Mouse (Mus musculus): ENCODE results near the gene Tecpr2. TPM values are rescaled to one million over a fixed set of nuclear protein-coding genes. Genes with fewer than 3 reads are reported as not detected.
A peak's percentile ranks its signal among the peaks of the same experiment; 100 is the strongest.

Gene Tecpr2
- total RNA-seq, 2 experiments from 2014 or later = 45.8 to 47.8 TPM

DNA sequence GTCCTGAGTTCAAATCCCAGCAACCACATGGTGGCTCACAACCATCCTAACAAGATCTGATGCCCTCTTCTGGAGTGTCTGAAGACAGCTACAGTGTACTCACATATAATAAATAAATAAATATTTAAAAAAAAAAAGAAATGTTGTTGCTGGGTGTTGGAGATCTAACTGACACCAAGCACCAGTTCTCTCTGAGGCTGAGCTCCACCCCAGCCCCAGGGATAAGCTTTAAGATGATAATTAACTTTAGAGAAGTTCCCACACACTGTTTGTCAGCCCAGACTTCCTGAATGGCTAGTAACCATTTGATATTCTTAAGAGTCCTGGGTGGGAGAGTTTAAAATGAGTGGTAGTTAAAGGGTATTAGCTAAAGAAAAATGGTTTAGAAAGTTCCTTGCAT, 28.8 kb upstream of the Tecpr2 start:
- intact Hi-C loops (cut with DNase I) = no loop called here
- no peak for DNase-seq (ENCODE audit: low spot score in 2 of 2)

DNA sequence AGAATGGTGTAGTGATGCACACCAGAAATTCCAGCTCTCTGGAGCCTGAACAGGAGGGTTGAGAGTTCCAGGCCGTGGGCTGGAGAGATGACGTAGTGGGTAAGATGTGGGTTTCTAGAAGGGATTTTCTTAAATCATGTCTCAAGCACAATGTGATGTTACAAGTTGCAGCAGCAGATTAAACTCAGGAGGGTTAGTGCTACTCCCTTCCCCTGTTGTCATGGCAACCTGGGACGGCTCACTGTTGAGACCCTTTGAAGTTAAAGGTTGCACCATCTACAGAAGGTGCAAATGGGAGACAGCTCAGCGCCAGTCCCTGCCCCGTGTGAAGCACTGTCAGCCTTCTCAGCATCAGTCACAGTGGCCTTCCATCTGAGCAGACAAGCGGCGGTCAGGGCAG, 27.8 kb upstream of the Tecpr2 start:
- intact Hi-C loops (cut with DNase I) = no loop called here

DNA sequence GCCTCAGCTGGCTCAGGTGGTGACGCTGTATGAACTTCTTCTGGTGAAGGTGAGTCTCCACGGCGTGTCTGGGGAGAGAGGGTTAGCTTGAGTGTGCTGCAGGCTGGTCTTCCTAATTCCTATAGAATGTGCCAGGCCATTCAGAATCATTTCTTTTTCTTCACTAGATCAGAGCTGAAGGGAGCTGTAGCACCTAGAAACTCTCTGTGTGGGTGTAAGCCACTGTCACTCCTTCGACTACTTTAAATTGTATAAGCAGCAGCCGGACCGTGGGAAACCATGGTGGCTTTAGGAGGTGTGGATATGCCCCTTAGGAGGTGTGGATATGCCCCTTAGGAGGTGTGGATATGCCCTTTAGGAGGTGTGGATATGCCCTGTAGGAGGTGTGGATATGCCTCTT, 25.1 kb upstream of the Tecpr2 start:
- intact Hi-C loops (cut with DNase I) = no loop called here
- peak in 1 of 2 experiments; percentile 59 for DNase-seq (ENCODE audit: low spot score in 2 of 2)

More for the DNA sequence above, 27.8 kb upstream of the Tecpr2 start:
- DNase-seq (ENCODE audit: low spot score in 2 of 2) = peak in 1 of 2 experiments; percentile 73

DNA sequence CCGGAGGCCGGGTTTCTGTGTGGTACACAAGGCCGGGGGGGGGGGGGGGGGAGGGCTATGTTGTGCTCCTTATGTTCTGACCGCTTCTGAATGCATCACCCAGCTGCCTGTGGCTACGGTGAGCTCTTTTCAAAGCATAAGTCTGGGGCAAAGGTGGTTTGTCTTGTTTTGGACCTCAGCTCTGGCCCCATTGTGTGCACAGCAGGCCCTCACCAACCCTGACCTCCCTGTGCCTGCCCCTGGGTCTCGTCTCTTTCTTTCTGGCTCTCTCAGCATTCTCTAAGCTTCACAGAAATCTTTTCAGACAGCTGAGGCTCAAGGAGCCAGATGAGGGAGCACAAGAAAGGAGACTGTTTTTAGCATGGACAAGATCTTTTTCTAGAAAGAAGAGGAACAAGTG, 23.5 kb upstream of the Tecpr2 start:
- intact Hi-C loops (cut with DNase I) = no loop called here
- no peak for DNase-seq (ENCODE audit: low spot score in 2 of 2)

DNA sequence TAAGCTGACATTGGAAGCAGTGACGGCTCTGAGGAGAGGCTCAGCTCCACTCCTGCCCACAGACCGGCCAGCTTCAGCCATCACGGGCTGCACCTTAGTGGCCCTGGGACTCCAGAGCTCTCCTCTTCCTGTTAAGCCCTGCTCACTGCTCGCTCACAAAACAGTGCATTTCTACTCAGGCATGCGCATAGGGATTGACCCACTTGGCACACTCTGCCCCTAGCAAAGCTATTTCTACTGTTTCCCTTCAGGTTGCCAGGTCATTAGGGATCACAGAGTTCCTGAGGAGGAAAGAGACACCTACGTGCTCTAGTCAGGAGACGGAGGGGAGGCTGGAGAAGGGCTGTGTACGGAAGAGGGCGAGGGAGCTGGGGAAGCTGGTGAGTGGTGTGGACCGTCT, 23.1 kb upstream of the Tecpr2 start:
- DNase-seq (ENCODE audit: low spot score in 2 of 2) = no peak
- intact Hi-C loops (cut with DNase I) = no loop called here

DNA sequence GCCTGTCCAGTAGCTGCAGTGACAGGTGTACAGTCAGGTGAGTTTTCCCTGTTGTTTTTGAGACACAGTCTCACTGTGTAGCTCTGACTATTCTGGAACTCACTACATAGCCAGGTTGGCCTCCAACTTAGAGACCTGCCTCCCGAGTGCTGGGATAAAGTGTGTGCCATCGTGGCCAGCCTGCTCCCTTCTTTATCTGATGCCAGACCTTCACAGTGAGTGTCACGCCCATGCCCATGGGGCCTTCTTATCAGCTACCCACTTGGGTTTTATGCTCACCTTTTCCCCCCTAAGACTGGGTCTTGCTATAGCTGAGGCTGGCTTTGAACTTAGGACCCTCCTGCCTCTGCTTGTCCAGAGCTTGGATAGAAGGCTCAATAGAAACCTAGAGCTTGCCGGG, 19.0 kb upstream of the Tecpr2 start:
- intact Hi-C loops (cut with DNase I) = no loop called here
- DNase-seq (ENCODE audit: low spot score in 2 of 2) = no peak

DNA sequence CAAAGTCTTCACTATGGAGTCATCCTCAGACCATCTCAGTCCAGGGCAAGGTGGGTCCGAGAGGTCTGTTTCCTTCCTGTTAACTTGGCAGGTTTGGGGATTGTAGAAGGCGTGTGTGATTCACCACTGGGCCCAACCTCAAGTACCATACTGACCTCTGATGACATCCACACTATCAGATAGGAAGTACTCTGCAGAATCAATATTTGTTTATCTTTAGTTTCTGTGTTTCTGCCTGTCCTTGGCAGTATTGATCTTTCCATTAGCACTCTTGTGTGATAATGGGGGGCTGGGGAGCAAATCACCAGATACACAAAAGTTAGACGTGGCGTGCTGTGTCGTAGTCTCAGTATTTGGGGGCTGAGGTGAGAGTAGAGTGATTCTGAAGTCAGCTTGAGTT, 17.8 kb upstream of the Tecpr2 start:
- no peak for DNase-seq (ENCODE audit: low spot score in 2 of 2)
- intact Hi-C loops (cut with DNase I) = no loop called here

DNA sequence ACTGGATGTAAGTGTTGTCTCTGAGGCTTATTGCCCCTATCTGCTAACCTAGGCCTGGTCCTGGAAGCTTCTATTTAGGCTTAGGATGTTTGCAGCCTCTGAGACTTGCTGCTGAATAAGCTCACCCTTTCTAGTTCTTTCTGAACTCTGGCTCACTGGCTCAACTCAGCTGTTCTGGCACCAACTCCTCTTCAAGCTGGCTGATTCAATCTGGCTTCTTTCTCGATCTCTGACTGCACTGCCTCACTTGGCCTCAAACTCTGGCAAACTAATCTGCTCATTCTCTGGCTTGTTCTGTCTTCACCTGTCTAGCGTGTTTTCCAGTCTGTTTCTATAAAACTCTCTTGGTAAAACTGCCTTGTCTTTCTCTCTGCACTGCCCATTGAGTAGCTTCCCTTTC, 13.7 kb upstream of the Tecpr2 start:
- intact Hi-C loops (cut with DNase I) = no loop called here
- no peak for DNase-seq (ENCODE audit: low spot score in 2 of 2)

DNA sequence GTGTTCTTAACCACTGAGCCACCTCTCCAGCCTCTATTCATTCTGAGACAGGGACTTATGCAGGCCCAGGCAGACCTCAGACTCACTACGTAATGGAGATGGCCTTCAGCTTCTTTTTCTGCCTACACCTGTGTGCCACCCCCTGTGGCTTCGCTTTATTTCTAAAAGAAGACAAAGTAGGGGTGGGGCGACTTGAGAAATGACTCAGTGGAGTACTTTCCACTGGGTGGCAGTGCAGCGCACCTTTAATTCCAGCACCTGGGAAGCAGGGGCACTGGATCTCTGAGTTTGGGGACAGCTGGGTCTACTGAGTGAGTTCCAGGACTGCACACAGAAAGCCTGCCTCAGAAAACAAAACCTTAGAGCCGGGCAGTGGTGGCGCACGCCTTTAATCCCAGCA, 6.8 kb upstream of the Tecpr2 start:
- DNase-seq (ENCODE audit: low spot score in 2 of 2) = no peak
- intact Hi-C loops (cut with DNase I) = no loop called here

DNA sequence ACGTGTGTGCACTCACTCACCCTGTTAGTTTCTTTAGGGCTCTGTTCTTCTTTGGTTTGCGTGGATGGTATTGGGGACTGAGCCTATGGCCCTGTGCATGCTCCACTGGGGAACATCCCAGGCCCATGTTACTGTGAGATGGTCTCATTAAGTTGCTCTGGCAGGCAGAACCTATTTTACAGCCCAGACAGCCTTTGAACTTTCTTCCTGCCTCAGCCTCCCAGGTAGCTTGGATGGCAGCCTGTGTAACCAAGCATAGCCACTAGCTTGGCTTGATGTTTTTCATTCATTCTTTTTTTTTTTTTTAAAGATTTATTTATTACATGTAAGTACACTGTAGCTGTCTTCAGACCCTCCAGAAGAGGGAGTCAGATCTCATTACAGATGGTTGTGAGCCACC, 3.8 kb upstream of the Tecpr2 start:
- intact Hi-C loops (cut with DNase I) = no loop called here
- no peak for DNase-seq (ENCODE audit: low spot score in 2 of 2)

DNA sequence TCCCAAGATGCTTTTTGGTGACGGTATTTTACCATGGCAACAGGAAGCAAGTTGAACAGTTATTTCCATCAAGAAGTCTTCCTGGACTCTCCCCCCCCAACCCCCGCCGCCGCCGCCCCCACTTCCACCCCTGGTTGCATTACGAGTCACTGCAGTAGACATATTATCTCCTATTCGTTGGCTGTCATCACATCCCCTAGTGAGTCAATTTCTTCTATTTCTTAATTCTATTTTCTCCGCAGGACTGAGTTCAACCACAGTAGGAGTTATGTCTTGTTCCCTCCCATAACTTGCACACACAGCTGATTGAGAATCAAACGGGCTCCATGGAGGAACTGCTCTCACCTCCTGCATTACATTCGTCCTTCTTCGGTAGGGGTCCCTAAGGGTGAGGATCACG, 958 bp upstream of the Tecpr2 start:
- intact Hi-C loops (cut with DNase I) = no loop called here
- no peak for DNase-seq (ENCODE audit: low spot score in 2 of 2)

DNA sequence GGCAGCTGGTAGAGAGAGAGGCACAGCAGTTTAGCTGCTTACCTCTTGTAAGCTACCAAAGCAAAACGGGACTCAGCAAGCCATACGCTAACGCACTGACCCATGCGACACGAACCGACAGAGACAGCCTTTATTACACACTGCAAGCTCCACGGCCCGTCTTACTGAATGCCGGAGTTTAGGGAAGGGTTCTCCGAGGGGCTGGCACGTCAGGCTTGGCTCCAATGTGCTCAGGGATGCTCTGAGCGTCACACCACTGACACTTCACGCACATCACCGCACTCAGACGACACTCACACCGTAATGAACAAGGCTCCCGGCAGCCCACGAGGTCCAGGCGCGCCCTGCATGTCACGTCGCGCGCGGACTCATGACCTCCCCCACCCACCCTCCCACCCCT, 458 bp upstream of the Tecpr2 start:
- no peak for DNase-seq (ENCODE audit: low spot score in 2 of 2)
- intact Hi-C loops (cut with DNase I) = no loop called here

DNA sequence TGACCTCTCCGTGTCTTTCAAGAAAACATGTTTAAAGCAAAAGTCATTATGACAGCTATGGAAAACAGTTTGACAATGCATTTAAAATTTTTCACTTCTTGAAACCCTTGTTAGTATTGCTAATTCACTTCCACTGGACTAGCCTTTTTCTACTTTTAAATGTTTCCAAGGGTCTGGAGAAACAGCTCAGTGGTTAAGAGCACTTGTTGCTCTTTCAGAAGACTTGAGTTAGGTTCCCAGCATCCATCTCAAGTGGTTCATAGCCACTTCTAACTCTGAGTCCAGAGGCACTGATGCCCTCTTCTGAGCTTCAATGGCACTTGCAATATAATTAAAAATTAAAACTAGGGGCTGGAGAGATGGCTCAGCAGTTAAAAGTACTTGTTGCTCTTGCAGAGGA, 2.8 kb downstream of the Tecpr2 start:
- DNase-seq (ENCODE audit: low spot score in 2 of 2) = no peak
- intact Hi-C loops (cut with DNase I) = no loop called here

DNA sequence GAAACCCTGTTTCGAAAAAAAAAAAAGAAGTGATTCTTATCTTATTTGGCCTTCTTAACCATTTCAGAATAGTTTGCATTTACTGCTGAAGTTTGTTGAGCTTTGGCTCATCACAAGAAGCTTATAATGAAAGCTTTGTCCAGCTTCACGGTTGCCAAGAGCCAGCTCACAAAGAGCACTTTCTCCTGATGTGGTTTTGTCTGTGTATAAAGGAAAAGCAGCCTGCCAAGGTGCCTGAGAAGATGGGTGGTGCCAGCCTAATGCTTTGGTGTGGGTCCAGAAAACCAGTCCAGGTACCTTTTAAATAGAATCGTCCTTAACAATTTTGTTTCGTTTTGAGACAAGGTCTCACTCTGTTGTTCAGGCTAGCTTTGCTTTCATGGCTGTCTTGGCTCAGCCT, 13.0 kb downstream of the Tecpr2 start:
- DNase-seq (ENCODE audit: low spot score in 2 of 2) = no peak
- intact Hi-C loops (cut with DNase I) = no loop called here

DNA sequence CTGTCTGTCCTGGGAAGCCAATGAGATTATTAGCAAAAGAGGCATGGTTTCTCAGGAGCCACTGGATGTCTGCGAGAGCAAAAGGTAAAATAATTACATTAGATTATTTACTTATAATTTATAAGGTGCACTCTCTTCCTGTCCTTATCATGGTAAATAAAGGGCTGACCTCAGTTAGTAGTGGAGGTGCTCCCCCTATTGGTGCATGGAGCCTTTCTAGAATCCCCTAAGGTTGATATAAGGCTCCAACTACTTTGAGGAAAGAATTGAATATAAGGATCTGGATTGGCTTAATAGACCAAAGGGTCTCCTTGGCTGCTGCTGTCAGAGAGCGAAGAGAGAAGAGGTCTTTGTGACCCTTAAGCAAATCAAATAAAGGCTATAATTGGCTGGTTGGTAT, 14.5 kb downstream of the Tecpr2 start:
- intact Hi-C loops (cut with DNase I) = no loop called here

DNA sequence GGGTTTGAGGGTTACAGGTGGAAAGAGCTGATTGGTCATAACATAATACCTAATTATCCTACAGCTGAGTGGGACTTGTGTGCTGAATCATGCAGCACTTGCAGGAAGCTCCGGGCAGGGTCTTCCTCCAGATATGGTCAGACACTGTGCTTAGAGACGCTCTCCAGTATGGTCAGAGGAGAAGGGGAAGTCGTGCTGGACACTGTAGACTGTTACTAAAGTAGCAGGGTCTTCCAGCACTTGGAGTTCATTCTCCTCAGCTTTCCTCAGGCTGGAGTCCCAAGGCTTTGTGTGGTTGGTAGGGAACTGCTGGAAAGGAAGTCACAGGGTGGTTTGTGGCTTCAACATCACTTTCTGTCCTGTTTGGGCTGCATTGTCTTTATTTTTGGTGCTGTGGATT, 18.8 kb downstream of the Tecpr2 start:
- intact Hi-C loops (cut with DNase I) = no loop called here
- no peak for DNase-seq (ENCODE audit: low spot score in 2 of 2)

More for the DNA sequence above, 14.5 kb downstream of the Tecpr2 start:
- DNase-seq (ENCODE audit: low spot score in 2 of 2) = no peak

DNA sequence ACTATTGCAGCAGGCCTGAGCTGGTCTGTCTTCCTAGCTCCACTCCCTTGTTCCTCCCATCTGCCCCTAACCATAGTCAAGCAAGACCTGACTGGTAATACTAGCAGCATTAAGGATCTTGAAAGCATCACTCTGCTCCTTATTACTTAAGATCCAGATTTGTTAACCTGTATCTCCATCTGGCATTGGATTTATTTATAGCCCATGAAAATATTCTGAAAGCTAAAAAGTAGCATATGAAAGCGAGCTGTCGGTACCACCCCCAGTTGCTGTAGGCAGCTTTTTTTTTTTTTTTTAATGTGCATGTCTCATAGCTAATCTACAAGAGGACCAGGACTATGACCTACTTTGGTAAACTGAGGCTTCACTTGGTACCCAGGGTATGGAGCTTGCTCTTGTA, 20.9 kb downstream of the Tecpr2 start:
- intact Hi-C loops (cut with DNase I) = no loop called here
- peak in 1 of 2 experiments; percentile 73 for DNase-seq (ENCODE audit: low spot score in 2 of 2)

DNA sequence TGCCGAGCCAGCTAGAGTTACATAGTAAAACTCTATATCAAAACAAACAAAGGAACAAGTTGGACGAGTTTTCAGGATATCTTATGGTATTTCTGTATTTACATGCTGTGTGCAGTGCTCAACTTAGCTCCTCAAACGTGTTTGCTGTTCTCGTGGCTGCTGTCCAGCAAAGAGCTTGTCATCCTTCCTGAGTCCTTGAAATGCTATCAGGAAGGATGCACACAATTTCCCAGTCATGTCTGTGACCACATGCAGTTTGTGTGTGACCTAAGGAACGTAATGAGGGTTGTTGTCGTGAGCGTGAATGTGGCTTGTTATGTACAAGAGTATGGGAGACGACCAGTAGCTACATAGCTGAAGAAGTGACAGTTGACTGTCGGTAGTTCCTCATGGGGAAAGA, 26.7 kb downstream of the Tecpr2 start:
- DNase-seq (ENCODE audit: low spot score in 2 of 2) = peak in 1 of 2 experiments; percentile 29
- intact Hi-C loops (cut with DNase I) = no loop called here

DNA sequence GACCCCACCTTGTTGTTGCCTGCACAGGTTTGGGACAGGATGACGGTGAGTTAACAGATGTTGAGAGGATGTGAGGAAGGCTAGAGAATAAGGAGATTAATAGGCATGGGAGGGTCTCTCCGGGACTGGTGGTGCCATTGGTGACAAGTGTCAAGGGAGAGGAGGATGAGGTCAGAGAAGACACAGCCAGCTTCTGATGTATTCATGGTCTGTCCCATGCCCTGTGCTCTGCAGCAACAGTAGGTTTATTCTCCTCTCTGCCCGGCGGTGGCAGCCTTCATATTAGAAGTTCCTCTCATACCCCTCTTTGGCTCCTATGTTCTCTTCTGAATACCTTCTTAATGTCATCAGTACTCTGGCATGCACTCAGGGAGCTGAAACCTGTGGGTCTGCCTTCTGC, 31.2 kb downstream of the Tecpr2 start:
- no peak for DNase-seq (ENCODE audit: low spot score in 2 of 2)
- intact Hi-C loops (cut with DNase I) = no loop called here

DNA sequence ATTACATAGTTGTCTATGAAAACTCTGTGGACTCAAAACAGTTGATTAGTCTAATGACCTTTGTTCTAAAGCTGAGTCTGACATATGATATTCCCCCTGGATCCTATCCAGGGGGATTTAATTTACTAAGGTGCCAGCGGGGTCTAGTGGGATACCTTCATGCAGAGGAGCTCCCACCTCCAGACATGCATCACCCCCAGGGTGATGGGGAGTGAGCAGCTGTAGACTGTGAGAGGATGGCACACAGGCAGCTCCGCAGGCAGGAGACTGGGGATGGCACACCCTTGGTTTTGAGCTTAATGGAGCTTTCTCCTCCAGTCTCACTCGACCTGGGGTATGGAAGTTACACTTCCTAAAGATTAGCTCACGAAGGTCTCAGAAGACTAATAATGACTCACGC, 32.5 kb downstream of the Tecpr2 start:
- intact Hi-C loops (cut with DNase I) = no loop called here
- no peak for DNase-seq (ENCODE audit: low spot score in 2 of 2)

DNA sequence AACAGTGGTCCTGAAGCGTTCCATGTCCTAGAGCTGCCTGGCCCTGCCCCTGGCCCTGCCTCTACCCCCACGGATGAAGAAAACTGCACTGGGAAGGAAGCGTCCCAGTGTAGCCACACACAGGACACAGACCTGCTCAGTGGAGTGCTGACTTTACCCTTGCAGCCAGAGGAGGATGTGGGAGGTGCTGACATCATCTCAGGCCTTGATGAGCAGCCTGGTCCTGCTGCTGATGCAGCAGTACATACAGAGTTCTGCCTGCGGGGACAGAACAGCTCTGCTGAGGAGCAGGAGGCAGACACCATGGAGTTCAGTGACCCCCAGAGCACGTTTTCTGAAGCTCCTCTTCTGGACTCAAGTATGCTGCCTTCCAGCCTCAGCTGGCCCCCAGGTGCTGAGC, 43.8 kb downstream of the Tecpr2 start:
- intact Hi-C loops (cut with DNase I) = no loop called here
- DNase-seq (ENCODE audit: low spot score in 2 of 2) = peak; percentile 28 to 71

DNA sequence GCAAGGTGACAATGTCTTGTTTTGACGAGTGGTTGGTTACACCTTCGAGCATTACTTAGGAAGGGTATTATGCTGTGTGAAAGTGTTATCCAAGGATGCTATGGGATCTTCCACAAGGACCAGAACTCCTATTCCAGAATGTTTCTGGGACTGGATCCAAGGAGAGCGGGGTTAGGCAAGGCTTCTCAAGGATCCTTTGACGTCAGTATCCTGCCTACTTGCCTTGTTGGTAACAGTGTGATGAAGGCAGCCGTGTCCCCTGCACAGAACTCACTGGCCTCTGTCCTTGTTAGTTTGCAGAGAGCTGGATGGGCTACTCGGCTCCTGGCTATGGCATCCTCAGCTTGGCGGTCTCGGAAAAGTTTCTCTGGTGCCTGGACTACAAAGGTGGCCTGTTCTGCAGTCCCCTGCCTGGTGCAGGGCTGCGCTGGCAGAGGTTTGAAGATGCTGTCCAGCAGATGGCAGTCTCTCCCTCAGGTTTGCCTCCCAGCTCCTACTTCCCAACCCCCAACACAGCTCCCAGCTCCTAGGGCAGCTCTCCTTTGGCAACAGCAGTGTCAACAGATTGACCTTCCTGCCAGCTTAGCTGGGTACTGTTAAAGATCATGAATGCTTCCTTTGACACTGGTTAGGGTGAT, 47.0 kb downstream of the Tecpr2 start:
- peak; percentile 83 to 91 for DNase-seq (ENCODE audit: low spot score in 2 of 2)
- intact Hi-C loops (cut with DNase I) = loop anchor here (1.0 kb wide), 1 partner anchor 56 kb away; no protein-coding TSS in a partner anchor
